Mouse (Mus musculus) left cerebral cortex, adult 8-10 months (tissue): Measurements from ENCODE around the gene Sema4b. TPM values are rescaled to one million over a fixed set of nuclear protein-coding genes. Genes with fewer than 3 reads are reported as not detected.

Source experiments
- DNase-seq, 2 experiments: peaks; one replicate each; pipeline ENCODE4 v3.0.0; 2022; ENCODE audit warnings: low spot score in 2 of 2
- total RNA-seq, 4 experiments: library from RNA; stranded (reverse); gene quantifications; 2 replicates each; pipeline ENCODE4 v1.2.4; 2022

The Sema4b gene
- 10 to 100 TPM; 18.6 to 22.7 (median 20.6) TPM for total RNA-seq

- DNase-seq: peak; percentile 86 to 95
These were observed at the start of gene Sema4b for GRCm38 (mm10) chr7:80186531-80187296. Gene Sema4b (plus strand): TSS chr7:80186841.

- DNase-seq: no peak
These were observed 48.3 kb upstream of the Sema4b start for GRCm38 (mm10) chr7:80138375-80138774.

DNA sequence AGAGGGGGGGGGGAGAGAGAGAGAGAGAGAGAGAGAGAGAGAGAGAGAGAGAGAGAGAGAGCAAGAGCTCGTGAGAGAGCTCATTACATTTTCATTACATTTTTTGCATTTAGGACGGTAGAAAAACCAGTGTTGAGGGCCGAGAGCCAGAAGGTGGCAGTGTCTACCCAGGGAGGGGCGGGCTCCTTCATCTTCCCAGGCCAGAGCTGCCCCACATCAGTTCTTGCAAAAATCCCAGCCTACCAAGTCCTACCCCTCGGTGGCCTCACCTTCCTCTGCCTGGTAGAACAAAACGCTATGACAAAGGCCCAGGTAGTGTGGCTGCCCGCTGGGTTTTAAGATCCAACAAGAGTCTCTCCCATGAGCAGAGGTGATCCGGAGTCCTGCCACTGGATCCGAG is 45.8 kb upstream of the Sema4b start:
- peak in 1 of 2 experiments; percentile 32 for DNase-seq

DNA sequence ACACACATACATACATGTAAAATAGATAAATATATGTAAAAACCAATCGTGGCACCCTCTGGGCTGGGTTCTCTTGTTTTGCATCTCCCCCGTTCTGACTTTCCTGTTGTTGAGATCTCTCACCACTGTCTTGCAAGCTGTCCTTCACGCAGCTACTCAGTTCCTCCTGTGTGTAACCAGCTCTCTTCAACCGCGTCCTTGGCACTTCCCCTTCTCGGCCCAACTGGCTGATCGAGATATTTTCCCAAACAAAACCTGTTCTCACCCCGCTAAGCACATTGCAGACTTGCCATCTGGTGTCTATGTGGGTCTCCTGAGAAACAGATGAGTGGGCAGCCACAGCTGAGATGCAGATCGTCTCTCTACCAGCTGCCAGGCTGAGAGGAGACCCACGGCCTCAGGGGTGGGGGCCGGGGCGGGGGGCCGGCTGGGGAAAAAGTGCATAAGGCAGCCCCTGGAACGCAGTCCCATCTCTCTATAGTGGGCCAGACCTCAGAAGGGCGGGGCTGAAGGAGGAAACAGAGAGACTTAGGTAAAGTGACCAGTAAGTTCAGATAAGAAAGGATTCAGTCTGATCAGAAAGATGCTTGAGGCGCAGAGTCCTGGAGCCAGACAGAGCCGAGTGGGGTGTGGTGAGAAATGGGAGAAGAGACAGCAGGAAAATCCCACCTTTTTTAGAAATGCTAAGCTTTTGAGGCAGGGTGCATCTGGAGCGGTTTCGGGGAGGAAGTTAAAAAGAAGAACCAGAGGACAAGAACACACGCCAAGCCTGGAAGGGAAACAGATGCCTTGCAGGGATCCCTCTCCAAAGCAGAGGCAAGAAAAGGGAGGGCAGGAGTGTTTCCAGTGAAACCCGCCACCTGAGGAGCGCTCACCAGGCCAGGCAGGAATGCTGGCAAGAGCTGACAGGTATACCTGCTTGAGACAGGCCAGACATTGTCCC is 43.0 kb upstream of the Sema4b start:
- DNase-seq: peak; percentile 47 to 88

GRCm38 (mm10) chr7:80144695-80145094 is 41.9 kb upstream of the Sema4b start:
- DNase-seq: no peak

DNA sequence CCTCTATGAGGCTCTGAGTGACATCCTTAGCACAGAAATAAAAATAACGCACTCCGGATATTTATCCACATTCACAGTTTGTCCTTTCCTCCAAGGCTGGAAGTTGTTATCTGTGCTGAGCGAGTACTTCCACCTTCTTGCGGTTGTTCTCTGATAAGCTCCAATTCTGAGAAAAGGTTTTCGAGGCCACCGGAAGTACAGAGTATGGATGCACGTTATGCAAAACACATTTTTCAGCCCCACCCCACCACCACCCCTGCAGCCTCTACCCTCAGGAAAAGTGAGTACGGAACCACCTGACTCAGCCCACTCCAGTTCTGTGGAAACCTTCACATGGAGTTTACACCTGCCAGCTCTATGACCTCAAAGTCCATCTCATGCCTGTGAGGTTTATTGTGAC is 40.6 kb upstream of the Sema4b start:
- DNase-seq: no peak

DNA sequence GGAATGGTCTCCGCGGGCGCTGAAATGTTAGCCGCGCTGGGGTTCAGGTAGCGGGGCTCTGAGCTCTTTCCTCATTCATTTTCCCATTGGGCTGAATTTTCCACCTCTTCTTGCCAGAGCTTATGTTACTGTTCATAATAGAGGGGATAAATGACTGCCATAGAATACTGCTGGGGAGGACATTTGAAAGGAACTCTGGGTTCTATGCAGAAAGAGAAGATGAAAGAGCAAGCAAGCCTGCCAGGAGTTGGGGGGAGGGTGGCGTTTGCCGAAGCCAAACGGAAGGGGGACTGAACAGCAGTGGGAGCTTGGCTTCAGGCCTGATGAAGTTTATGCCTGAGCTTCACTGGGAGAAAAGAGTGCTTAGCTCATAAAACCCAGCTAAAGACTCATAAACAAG is 37.3 kb upstream of the Sema4b start:
- peak in 1 of 2 experiments; percentile 62 for DNase-seq

- no peak for DNase-seq
These were observed 34.5 kb upstream of the Sema4b start for GRCm38 (mm10) chr7:80152152-80152551.

DNA sequence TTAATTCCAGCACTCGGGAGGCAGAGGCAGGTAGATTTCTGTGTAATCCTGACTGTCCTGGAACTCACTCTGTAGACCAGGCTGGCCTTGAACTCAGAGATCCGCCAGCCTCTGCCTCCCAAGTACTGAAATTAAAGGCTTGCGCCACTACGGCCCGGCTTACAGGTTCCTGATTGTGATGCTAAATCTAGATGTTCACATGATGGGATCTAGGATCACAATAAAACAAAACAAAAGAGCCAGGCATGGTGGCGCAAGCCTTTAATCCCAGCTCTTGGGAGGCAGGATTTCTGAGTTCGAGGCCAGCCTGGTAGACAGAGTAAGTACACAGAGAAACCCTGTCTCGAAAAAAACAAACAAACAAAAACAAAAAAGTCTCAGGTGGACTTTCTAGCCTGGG is 33.9 kb upstream of the Sema4b start:
- no peak for DNase-seq

DNA sequence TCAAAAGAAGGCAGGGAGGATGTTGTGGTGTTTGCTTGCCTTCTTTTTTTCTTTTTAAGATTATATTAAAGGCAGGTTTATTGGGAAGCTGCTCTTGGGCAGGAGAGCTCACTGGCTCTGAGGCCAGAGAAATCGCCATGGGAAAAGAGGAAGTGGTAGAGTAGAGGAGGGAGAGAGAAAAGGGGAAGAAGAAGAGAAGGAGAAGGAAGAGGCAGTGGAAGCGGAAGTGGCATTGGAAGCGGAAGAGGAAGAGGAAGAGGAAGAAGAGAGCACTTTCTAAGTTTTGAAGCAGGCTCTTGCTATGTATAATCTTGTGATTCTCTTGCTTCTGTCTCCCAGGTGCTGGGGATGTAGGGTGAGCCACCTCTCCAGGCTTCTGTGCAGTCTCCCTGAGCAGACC is 32.0 kb upstream of the Sema4b start:
- DNase-seq: no peak

GRCm38 (mm10) chr7:80156711-80157227 is 29.9 kb upstream of the Sema4b start:
- DNase-seq: no peak

DNA sequence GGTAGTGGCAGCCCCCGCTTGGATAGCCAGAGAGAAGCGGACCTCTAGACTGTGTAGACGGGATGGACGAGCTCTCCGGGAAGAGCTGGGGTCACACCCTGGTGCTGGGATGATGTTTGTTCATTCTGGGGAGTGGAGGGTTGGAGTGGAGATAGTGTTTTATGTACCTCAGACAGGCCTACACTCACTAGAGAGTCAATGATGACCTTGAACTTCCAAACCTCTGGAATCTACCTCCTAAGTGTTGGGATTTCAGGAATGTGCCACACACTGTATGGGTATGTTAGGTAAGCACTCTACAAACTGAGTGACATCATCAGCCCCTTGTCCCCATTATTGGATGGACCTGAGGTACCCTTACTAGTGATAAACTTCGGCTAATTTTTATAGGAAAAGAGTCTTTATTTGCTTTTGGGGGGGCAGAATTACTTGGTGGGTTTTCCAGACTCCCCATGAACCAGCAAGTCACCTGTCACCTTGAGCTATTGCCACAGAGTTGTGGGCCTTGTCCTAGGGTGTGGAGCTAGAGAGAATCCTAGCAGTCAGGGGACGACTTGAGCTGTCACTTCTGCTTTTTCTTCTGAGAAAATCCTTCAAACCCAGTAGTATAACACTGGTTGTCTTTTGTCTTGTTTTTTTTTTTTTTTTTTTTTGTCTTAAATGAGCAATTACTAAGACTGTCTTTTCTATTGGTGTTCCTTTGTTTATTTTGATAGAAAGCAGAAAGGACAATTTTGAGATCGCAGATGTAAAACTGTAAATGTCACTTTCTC is 28.0 kb upstream of the Sema4b start:
- no peak for DNase-seq

GRCm38 (mm10) chr7:80160293-80160944 is 26.2 kb upstream of the Sema4b start:
- no peak for DNase-seq

- peak in 1 of 2 experiments; percentile 21 for DNase-seq
These were observed 25.7 kb upstream of the Sema4b start for GRCm38 (mm10) chr7:80160945-80161306.

GRCm38 (mm10) chr7:80165432-80165831 is 21.2 kb upstream of the Sema4b start:
- DNase-seq: no peak

DNA sequence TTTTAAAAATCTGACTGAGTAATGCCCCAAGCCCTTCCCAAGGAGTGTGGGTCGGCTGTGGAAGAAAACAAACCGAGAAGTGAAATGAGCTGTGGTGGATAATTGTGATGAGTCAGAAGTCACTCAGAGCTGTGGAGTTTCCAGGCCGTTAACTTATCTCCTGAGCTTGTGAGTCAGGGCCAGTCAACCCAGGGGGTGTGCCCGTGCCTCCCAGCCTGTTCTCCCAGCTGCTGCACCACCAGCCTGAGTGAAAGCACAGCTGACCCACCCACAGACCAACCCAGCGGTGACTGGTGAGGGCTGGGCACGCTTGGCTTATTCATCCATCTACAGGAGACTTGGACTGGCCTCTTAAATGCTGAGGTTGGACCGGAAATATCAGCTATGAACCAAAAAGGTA is 19.9 kb upstream of the Sema4b start:
- no peak for DNase-seq

DNA sequence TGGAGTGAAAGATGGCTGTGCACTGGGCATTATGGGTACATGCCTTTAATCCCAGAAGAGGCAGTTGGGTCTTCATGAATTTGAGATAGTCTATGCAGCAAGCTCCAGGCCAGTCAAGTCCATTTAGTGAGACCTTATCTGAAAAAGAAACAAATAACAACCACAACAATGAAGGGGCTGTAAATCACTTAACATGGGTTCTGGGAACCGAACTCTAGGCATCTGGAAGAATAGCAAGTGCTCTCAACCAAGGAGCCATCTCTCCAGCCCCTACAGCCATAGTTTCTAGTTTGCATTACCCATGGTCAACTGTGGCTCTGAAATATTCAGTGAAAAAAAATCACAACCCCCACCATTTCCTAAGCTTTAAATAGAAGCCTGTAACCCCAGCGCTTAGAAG is 16.8 kb upstream of the Sema4b start:
- DNase-seq: no peak

- peak in 1 of 2 experiments; percentile 40 for DNase-seq
These were observed 15.3 kb upstream of the Sema4b start for GRCm38 (mm10) chr7:80171345-80171744.

GRCm38 (mm10) chr7:80172069-80172956 is 14.3 kb upstream of the Sema4b start:
- no peak for DNase-seq

DNA sequence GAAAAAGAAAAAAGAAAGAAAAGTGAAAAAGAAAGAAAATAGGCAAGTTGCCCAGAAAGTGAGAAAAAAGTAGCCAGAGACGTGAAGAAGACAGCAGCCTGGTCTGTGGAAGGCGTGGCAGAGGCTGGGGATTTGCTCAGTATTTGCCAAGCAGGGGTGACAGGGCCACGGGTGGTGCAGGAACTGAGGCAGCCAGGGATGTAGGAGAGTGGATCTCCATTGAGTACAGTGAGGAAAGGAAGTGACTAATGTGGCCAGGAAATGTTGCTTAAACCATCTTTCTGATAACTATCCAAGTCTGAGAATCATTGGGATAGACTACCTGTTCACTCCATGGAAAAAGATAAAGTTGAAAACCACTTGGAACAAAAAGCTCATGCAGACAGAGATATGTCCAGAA is 10.5 kb upstream of the Sema4b start:
- no peak for DNase-seq
